Mouse (Mus musculus) liver, adult (tissue): ENCODE data around the gene Tspan17.

Source experiments
- GATA4 ChIP-seq: IDR thresholded peaks from 2 replicates; pipeline ENCODE4 v1.6.1; 2014; ENCODE audit warnings: mild to moderate bottlenecking, low read length; ENCODE audit not compliant: insufficient replicate concordance

Tspan17 gene

GRCm38 (mm10) chr13:54789561-54790397 lies 602 bp downstream of the Tspan17 start:
- TF ChIP-seq GATA4 = no peak

GRCm38 (mm10) chr13:54792259-54793230 lies 3.4 kb downstream of the Tspan17 start:
- TF ChIP-seq GATA4 = no peak

- no peak for TF ChIP-seq GATA4
These were observed 4.9 kb downstream of the Tspan17 start for GRCm38 (mm10) chr13:54794002-54794577.

GRCm38 (mm10) chr13:54794843-54795242 lies 5.7 kb downstream of the Tspan17 start:
- no peak for TF ChIP-seq GATA4

GRCm38 (mm10) chr13:54797356-54797755 lies 8.2 kb downstream of the Tspan17 start:
- TF ChIP-seq GATA4 = no peak

- no peak for TF ChIP-seq GATA4
These were observed 8.9 kb downstream of the Tspan17 start for GRCm38 (mm10) chr13:54797861-54798643.

GRCm38 (mm10) chr13:54798740-54799139 lies 9.6 kb downstream of the Tspan17 start:
- no peak for TF ChIP-seq GATA4

- TF ChIP-seq GATA4 = no peak
These were observed 10.5 kb downstream of the Tspan17 start for GRCm38 (mm10) chr13:54799701-54800100.

- TF ChIP-seq GATA4 = no peak
These were observed 11.0 kb downstream of the Tspan17 start for GRCm38 (mm10) chr13:54800206-54800605.

- TF ChIP-seq GATA4 = no peak
These were observed 13.8 kb downstream of the Tspan17 start for GRCm38 (mm10) chr13:54803010-54803409.

- no peak for TF ChIP-seq GATA4
These were observed 16.1 kb downstream of the Tspan17 start for GRCm38 (mm10) chr13:54805134-54805838.

GRCm38 (mm10) chr13:54806434-54806976 lies 17.3 kb downstream of the Tspan17 start:
- no peak for TF ChIP-seq GATA4

GRCm38 (mm10) chr13:54808067-54808466 lies 18.9 kb downstream of the Tspan17 start:
- TF ChIP-seq GATA4 = no peak

GRCm38 (mm10) chr13:54811476-54811875 lies 22.3 kb downstream of the Tspan17 start:
- TF ChIP-seq GATA4 = no peak

- no peak for TF ChIP-seq GATA4
These were observed 24.2 kb downstream of the Tspan17 start for GRCm38 (mm10) chr13:54813381-54813780.
